ENCODE assay signal across 9 mouse cellular contexts in genomic region chr17:14532298-14532978, GRCm38 (mm10).
DNase-seq lines count a peak whose midpoint lies in the region; ATAC-seq lines count a peak whose summit lies in the region.
"Had no signal": no experiment of that assay in that cellular context is flagged by ENCODE, and none has a peak within 500 bp of the region (broad histone marks: within the 10 kb centered on the region; RNA-seq: fewer than 3 reads in every experiment).

No protein-coding gene starts in this region.

- H3K27ac ChIP-seq in heart, embryonic 12.5 days (ENCODE audit: poor library complexity, severe bottlenecking): no peak overlapping the region
- H3K27ac ChIP-seq in intestine, embryonic 16.5 days (ENCODE audit: low read length): peak overlapping the region; percentile 1; the same call in 1 of the 2 replicates
- H3K27ac ChIP-seq in kidney, embryonic 15.5 days: no peak overlapping the region
- H3K27ac ChIP-seq in forebrain, embryonic 11.5 days (ENCODE audit: low read depth, low read length): no peak overlapping the region
- H3K27ac ChIP-seq: macrophage had no signal

- peak; percentile 49 to 72 for DNase-seq in heart, adult 18-20 months
- peak; percentile 88 for DNase-seq in NIH3T3 (ENCODE audit: low read depth)
- DNase-seq in gastrocnemius, postnatal 4 days (ENCODE audit: low spot score in 2 of 2): peak; percentile 37 to 62
- no peak for DNase-seq in embryo, embryonic 11 days
- no peak for DNase-seq in forebrain, embryonic 11.5 days (ENCODE audit: low spot score)

- no peaks in the 10 kb centered on the region for H3K27me3 ChIP-seq in heart, embryonic 12.5 days (replicated peaks)
- H3K27me3 ChIP-seq in intestine, embryonic 16.5 days (replicated peaks; ENCODE audit: control insufficient read depth, insufficient read depth, low read length): no peaks in the 10 kb centered on the region
- H3K27me3 ChIP-seq in kidney, embryonic 15.5 days: no peaks in the 10 kb centered on the region
- no peaks in the 10 kb centered on the region for H3K27me3 ChIP-seq in forebrain, embryonic 11.5 days (ENCODE audit: control insufficient read depth, insufficient read depth, low read length)

- H3K4me1 ChIP-seq in heart, embryonic 12.5 days (replicated peaks): 0 out of 2 replicates have a peak, but pooled peaks cover 3% of the 10 kb centered on the region
- peaks cover 9% of the 10 kb centered on the region for H3K4me1 ChIP-seq in intestine, embryonic 16.5 days (ENCODE audit: control insufficient read depth, insufficient read depth, low read length)
- H3K4me1 ChIP-seq in kidney, embryonic 15.5 days: no peaks in the 10 kb centered on the region
- no peaks in the 10 kb centered on the region for H3K4me1 ChIP-seq in forebrain, embryonic 11.5 days (replicated peaks; ENCODE audit: control insufficient read depth, insufficient read depth, low read length)

- no peak overlapping the region for H3K4me2 ChIP-seq in heart, embryonic 12.5 days
- no peak overlapping the region for H3K4me2 ChIP-seq in intestine, embryonic 16.5 days (ENCODE audit: low read depth, low read length)
- no peak overlapping the region for H3K4me2 ChIP-seq in kidney, embryonic 15.5 days
- no peak overlapping the region for H3K4me2 ChIP-seq in forebrain, embryonic 11.5 days (ENCODE audit: low read depth, low read length, severe bottlenecking)

- H3K36me3 ChIP-seq in heart, embryonic 12.5 days: no peaks in the 10 kb centered on the region
- no peaks in the 10 kb centered on the region for H3K36me3 ChIP-seq in intestine, embryonic 16.5 days (ENCODE audit: control insufficient read depth, insufficient read depth, low read length)
- no peaks in the 10 kb centered on the region for H3K36me3 ChIP-seq in kidney, embryonic 15.5 days
- H3K36me3 ChIP-seq in forebrain, embryonic 11.5 days (ENCODE audit: control insufficient read depth, insufficient read depth, low read length): no peaks in the 10 kb centered on the region

- no peaks in the 10 kb centered on the region for H3K9me3 ChIP-seq in heart, embryonic 12.5 days (replicated peaks)
- H3K9me3 ChIP-seq in intestine, embryonic 16.5 days (ENCODE audit: control insufficient read depth, low read length): no peaks in the 10 kb centered on the region
- H3K9me3 ChIP-seq in kidney, embryonic 15.5 days (replicated peaks): no peaks in the 10 kb centered on the region
- no peaks in the 10 kb centered on the region for H3K9me3 ChIP-seq in forebrain, embryonic 11.5 days (ENCODE audit: control insufficient read depth, low read length)

- H3K4me3 ChIP-seq in heart, embryonic 12.5 days: no peak overlapping the region
- no peak overlapping the region for H3K4me3 ChIP-seq in intestine, embryonic 16.5 days (ENCODE audit: low read length)
- no peak overlapping the region for H3K4me3 ChIP-seq in kidney, embryonic 15.5 days (replicated peaks)
- no peak overlapping the region for H3K4me3 ChIP-seq in forebrain, embryonic 11.5 days (ENCODE audit: low read depth, low read length)

- no peak for ATAC-seq in heart, embryonic 12.5 days (ENCODE audit: insufficient number of reproducible peaks, low FRiP score)
- ATAC-seq in intestine, embryonic 16.5 days: peak; percentile 68
- no peak for ATAC-seq in kidney, embryonic 15.5 days (replicated peaks; ENCODE audit: low FRiP score)
- ATAC-seq in forebrain, embryonic 11.5 days (replicated peaks; ENCODE audit: low FRiP score): no peak

- no peak overlapping the region for H3K9ac ChIP-seq in heart, embryonic 12.5 days
- no peak overlapping the region for H3K9ac ChIP-seq in intestine, embryonic 16.5 days (ENCODE audit: low read depth, low read length)
- H3K9ac ChIP-seq in kidney, embryonic 15.5 days: no peak overlapping the region
- H3K9ac ChIP-seq in forebrain, embryonic 11.5 days (ENCODE audit: low read length): no peak overlapping the region

- WGBS in heart, embryonic 12.5 days: 68% methylated on average over 8 of the region's 8 CpGs
- 63% methylated on average over 8 of the region's 8 CpGs for WGBS in intestine, embryonic 16.5 days
- WGBS in kidney, embryonic 15.5 days: 84% methylated on average over 8 of the region's 8 CpGs
- 90% methylated on average over 8 of the region's 8 CpGs for WGBS in forebrain, embryonic 11.5 days

Comparison
In these comparisons a context has a peak if more than half of its experiments do, and no peak if none do; other contexts are left out.
1. DNase-seq: peak in heart, adult 18-20 months (2 of 2), NIH3T3 (single experiment) and gastrocnemius, postnatal 4 days (2 of 2); none in embryo, embryonic 11 days (single experiment) and forebrain, embryonic 11.5 days (single experiment).